Mouse (Mus musculus) midbrain, postnatal 0 days (tissue): ENCODE measurements around the gene 5730522E02Rik. TPM values are rescaled to one million over a fixed set of nuclear protein-coding genes. Genes with fewer than 3 reads are reported as not detected.
A peak's percentile ranks its signal among the peaks of the same experiment; 100 is the strongest.

Experiments
- ATAC-seq: fragments of 200-750 bp; cut with Nextera tagmentation; 2 replicates; pipeline ENCODE4 v1.8.0; 2017; ENCODE audit warnings: moderate number of reproducible peaks, mild to moderate bottlenecking, moderate TSS enrichment, moderate library complexity; ENCODE audit not compliant: low FRiP score
- DNase-seq: peaks from one replicate; pipeline ENCODE4 v3.0.0-alpha.2; 2015; ENCODE audit warnings: low spot score
- H3K27ac ChIP-seq: fragments of 300-500 bp; sonication (generic); 2 replicates; pipeline ENCODE4 v1.5.1; 2014; ENCODE audit warnings: low read depth, mild to moderate bottlenecking, low read length, mixed read lengths
- H3K27me3 ChIP-seq: fragments of 300-500 bp; sonication (generic); 2 replicates; pipeline ENCODE4 v1.6.1; 2014; ENCODE audit warnings: low read length, control low read depth, mixed read lengths; ENCODE audit not compliant: insufficient read depth
- H3K36me3 ChIP-seq: fragments of 300-500 bp; sonication (generic); 2 replicates; pipeline ENCODE4 v1.6.1; 2014; ENCODE audit warnings: low read length, control low read depth, mixed read lengths; ENCODE audit not compliant: insufficient read depth
- H3K4me1 ChIP-seq: fragments of 300-500 bp; sonication (generic); 2 replicates; pipeline ENCODE4 v1.6.1; 2014; ENCODE audit warnings: mild to moderate bottlenecking, control low read depth, antibody characterized with exemption, low read length, mixed read lengths; ENCODE audit not compliant: insufficient read depth
- H3K4me2 ChIP-seq: fragments of 300-500 bp; sonication (generic); 2 replicates; pipeline ENCODE4 v1.6.1; 2014; ENCODE audit warnings: low read depth, mild to moderate bottlenecking, low read length, mixed read lengths; ENCODE audit not compliant: poor library complexity, severe bottlenecking
- H3K4me3 ChIP-seq: fragments of 300-500 bp; sonication (generic); 2 replicates; pipeline ENCODE4 v1.5.1; 2014; ENCODE audit warnings: low read depth, mild to moderate bottlenecking, low read length, moderate library complexity
- H3K9ac ChIP-seq: fragments of 300-500 bp; sonication (generic); replicated peaks from 2 replicates; pipeline ENCODE4 v1.6.1; 2014; ENCODE audit warnings: mild to moderate bottlenecking, low read length, moderate library complexity, mixed read lengths; ENCODE audit not compliant: poor library complexity, severe bottlenecking
- H3K9me3 ChIP-seq: fragments of 300-500 bp; sonication (generic); 2 replicates; pipeline ENCODE4 v1.6.1; 2016; ENCODE audit warnings: low read length, control low read depth
- CTCF ChIP-seq: IDR thresholded peaks from 2 replicates; pipeline ENCODE4 v1.5.1; 2016; ENCODE audit warnings: antibody characterized with exemption, mild to moderate bottlenecking
- WGBS: fragments of 180-500 bp; shearing (Covaris S2); extraction: QIAGEN DNeasy Blood & Tissue Kit; methylation state at CpG from one replicate; pipeline ENCODE4 v1.1.7; 2014; 5-methylcytosine and 5-hydroxymethylcytosine counted together
- polyA plus RNA-seq: library from polyadenylated mRNA; unstranded; fragments of >200 nt; fragmentation: Nextera tagmentation; extraction: Ambion mirVana; gene quantifications from 2 replicates; pipeline ENCODE4 v1.2.1, GENCODE M21; 2015
- total RNA-seq: library from RNA; depleted of rRNA; stranded (reverse); fragments of >200 nt; gene quantifications from 2 replicates; pipeline ENCODE4 v1.2.3, GENCODE M21; 2014

5730522E02Rik gene
- total and polyA plus RNA-seq, 2 experiments from 2014 or later = 5.6 to 12.7 TPM

- Histone ChIP-seq H3K9me3 (no peaks in the 10 kb centered on the region), H3K27me3 (no peaks in the 10 kb centered on the region), H3K4me3 (no peak overlapping the region), H3K27ac (no peak overlapping the region), H3K4me2 (no peak overlapping the region), H3K4me1 (no peaks in the 10 kb centered on the region), H3K36me3 (no peaks in the 10 kb centered on the region), H3K9ac (no peak overlapping the region)
- ATAC-seq (no peak), DNase-seq (no peak)
- no peak for TF ChIP-seq CTCF
- WGBS = 94% methylated on average over 7 of the region's 7 CpGs
These were observed 43.0 kb downstream of the 5730522E02Rik start for GRCm38 (mm10) chr11:26167609-26167971.

GRCm38 (mm10) chr11:26166966-26167608 lies 43.5 kb downstream of the 5730522E02Rik start:
- Histone ChIP-seq H3K4me3 (no peak overlapping the region), H3K27me3 (no peaks in the 10 kb centered on the region), H3K4me2 (no peak overlapping the region), H3K9me3 (no peaks in the 10 kb centered on the region), H3K4me1 (no peaks in the 10 kb centered on the region), H3K36me3 (no peaks in the 10 kb centered on the region), H3K9ac (no peak overlapping the region), H3K27ac (no peak overlapping the region)
- 85% methylated on average over 4 of the region's 4 CpGs for WGBS
- DNase-seq (no peak), ATAC-seq (no peak)
- TF ChIP-seq CTCF = no peak

- no peaks in the 10 kb centered on the region for H3K9me3 ChIP-seq
- 90% methylated on average over 5 of the region's 5 CpGs for WGBS
- no peaks in the 10 kb centered on the region for H3K4me1 ChIP-seq
- ATAC-seq = no peak
- H3K27ac ChIP-seq = no peak overlapping the region
- TF ChIP-seq CTCF = no peak
- H3K9ac ChIP-seq = no peak overlapping the region
- no peak overlapping the region for H3K4me2 ChIP-seq
- H3K4me3 ChIP-seq = no peak overlapping the region
- H3K27me3 ChIP-seq = no peaks in the 10 kb centered on the region
- no peaks in the 10 kb centered on the region for H3K36me3 ChIP-seq
- DNase-seq = no peak
These were observed 45.8 kb downstream of the 5730522E02Rik start for GRCm38 (mm10) chr11:26164651-26165259.

GRCm38 (mm10) chr11:26161354-26161753 lies 49.2 kb downstream of the 5730522E02Rik start:
- Histone ChIP-seq H3K4me3 (no peak overlapping the region), H3K27me3 (no peaks in the 10 kb centered on the region), H3K9ac (no peak overlapping the region), H3K27ac (no peak overlapping the region), H3K4me2 (no peak overlapping the region), H3K36me3 (no peaks in the 10 kb centered on the region), H3K4me1 (no peaks in the 10 kb centered on the region), H3K9me3 (no peaks in the 10 kb centered on the region)
- DNase-seq (no peak), ATAC-seq (no peak)
- TF ChIP-seq CTCF = no peak
- WGBS = 90% methylated on average over 5 of the region's 5 CpGs

- TF ChIP-seq CTCF = no peak
- no peak overlapping the region for H3K9ac ChIP-seq
- ATAC-seq = peak; percentile 34; the same call in 1 of the 2 replicates
- H3K27ac ChIP-seq = no peak overlapping the region
- H3K9me3 ChIP-seq = no peaks in the 10 kb centered on the region
- no peaks in the 10 kb centered on the region for H3K36me3 ChIP-seq
- 50% methylated on average over 3 of the region's 3 CpGs for WGBS
- no peak overlapping the region for H3K4me3 ChIP-seq
- no peaks in the 10 kb centered on the region for H3K4me1 ChIP-seq
- no peaks in the 10 kb centered on the region for H3K27me3 ChIP-seq
- peak; percentile 10 for DNase-seq
- H3K4me2 ChIP-seq = no peak overlapping the region
These were observed 51.5 kb downstream of the 5730522E02Rik start for GRCm38 (mm10) chr11:26159033-26159432.

GRCm38 (mm10) chr11:26140024-26140423 lies 70.5 kb downstream of the 5730522E02Rik start:
- Histone ChIP-seq H3K27me3 (no peaks in the 10 kb centered on the region), H3K4me1 (no peaks in the 10 kb centered on the region), H3K27ac (no peak overlapping the region), H3K9ac (no peak overlapping the region), H3K36me3 (no peaks in the 10 kb centered on the region), H3K4me3 (no peak overlapping the region), H3K9me3 (no peaks in the 10 kb centered on the region), H3K4me2 (no peak overlapping the region)
- 85% methylated on average over 3 of the region's 3 CpGs for WGBS
- no peak for ATAC-seq
- DNase-seq = no peak
- TF ChIP-seq CTCF = no peak
